Mouse (Mus musculus) brain, embryonic 18.5 days (tissue): ENCODE measurements at regions not wholly inside any gene's neighbourhood (a gene's known extent, or its start where the extent isn't known, plus 50 kb on each side); places are given as distances from the start of the nearest gene placed in this dataset.
"Not testable (repeated sequence)": the region's sequence is repeated elsewhere in the genome, so short reads cannot be mapped to it uniquely, and the experiment has no call there.

Source experiments
- DNase-seq: peaks from one replicate; pipeline ENCODE4 v3.0.0-alpha.2; 2012; ENCODE audit warnings: low read depth, low spot score

GRCm38 (mm10) chr4:66691598-66692220 is 135.7 kb upstream of the Tlr4 start:
- DNase-seq = peak; percentile 4

GRCm38 (mm10) chr4:66693982-66694578 is 133.3 kb upstream of the Tlr4 start:
- no peak for DNase-seq

GRCm38 (mm10) chr4:66715821-66716760 is 111.3 kb upstream of the Tlr4 start:
- DNase-seq = peak; percentile 16

- no peak for DNase-seq
Observed at GRCm38 (mm10) chr4:66737407-66737806, 90.0 kb upstream of the Tlr4 start.

GRCm38 (mm10) chr4:66743421-66743820 is 84.0 kb upstream of the Tlr4 start:
- DNase-seq = not testable (repeated sequence)

GRCm38 (mm10) chr4:66768762-66769161 is 58.6 kb upstream of the Tlr4 start:
- peak; percentile 45 for DNase-seq
